Mouse (Mus musculus) G1E (cell line): Measurements from ENCODE around the gene Trim59.

Experiments used
- CTCF ChIP-seq: IDR thresholded peaks from 2 replicates; pipeline ENCODE4 v1.5.1; 2012; ENCODE audit warnings: low read depth, low read length, inconsistent platforms, mixed read lengths
- GATA1 ChIP-seq: IDR thresholded peaks from 2 replicates; pipeline ENCODE4 v1.6.1; 2012; ENCODE audit warnings: borderline replicate concordance, low read length, inconsistent platforms, mixed read lengths
- TAL1 ChIP-seq: conservative IDR thresholded peaks from 2 replicates; pipeline ENCODE4 v1.6.1; 2012; ENCODE audit warnings: low read depth, low read length, inconsistent platforms, mixed read lengths

DNA sequence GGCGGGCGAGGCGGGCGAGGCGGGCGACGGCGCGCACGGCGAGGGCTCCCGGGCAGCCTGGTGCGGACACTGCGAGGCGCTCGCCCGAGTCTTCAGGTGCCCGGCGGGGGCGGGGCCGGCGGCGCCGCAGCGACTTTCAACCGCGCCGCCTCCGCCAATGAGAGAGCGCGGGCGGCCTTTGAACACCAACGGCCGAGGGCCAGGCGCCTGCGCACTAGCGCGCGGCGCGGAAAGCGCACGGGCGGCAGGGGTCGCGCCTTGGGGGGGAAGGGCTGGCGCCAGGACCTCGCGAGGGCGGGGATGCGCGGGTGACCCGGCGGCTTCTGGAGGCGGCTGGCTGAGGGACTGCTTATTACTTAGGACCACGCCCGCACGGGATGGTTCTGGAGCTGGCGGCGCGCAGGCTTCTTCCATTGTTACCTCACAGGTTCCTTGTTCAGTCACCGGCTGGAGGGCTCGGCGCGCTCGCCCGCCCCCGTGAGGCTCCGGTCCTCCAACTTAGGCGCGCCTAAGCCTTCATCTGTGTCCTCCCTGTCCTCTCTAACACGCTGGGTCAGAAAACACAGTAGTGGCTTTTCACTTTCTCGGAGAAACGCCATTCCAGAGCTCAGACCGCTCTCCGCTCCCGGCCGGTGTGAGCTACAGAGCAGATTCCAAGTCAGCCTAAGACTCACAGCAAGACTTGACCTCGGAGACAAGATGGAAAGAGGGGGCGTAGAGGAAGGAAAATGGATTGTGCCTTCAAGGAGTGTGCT lies at the start of gene Trim59:
- no peak for TF ChIP-seq GATA1
- no peak for TF ChIP-seq TAL1
- TF ChIP-seq CTCF, result no peak
